Mouse (Mus musculus) E14TG2a.4 (cell line): ENCODE measurements at regions not wholly inside any gene's neighbourhood (a gene's known extent, or its start where the extent isn't known, plus 50 kb on each side); places are given as distances from the start of the nearest gene placed in this dataset.

ENCODE experiments used
- CTCF ChIP-seq: conservative IDR thresholded peaks from 2 replicates; pipeline ENCODE4 v1.5.1; 2014; ENCODE audit warnings: low read length
- POU5F1 ChIP-seq: IDR thresholded peaks from 2 replicates; pipeline ENCODE4 v1.6.1; 2014; ENCODE audit warnings: low read length, borderline replicate concordance

GRCm38 (mm10) chr12:118564394-118565112 is 263.3 kb upstream of the Sp4 start:
- TF ChIP-seq CTCF (no peak), POU5F1 (no peak)
